In the genomic region with DNA sequence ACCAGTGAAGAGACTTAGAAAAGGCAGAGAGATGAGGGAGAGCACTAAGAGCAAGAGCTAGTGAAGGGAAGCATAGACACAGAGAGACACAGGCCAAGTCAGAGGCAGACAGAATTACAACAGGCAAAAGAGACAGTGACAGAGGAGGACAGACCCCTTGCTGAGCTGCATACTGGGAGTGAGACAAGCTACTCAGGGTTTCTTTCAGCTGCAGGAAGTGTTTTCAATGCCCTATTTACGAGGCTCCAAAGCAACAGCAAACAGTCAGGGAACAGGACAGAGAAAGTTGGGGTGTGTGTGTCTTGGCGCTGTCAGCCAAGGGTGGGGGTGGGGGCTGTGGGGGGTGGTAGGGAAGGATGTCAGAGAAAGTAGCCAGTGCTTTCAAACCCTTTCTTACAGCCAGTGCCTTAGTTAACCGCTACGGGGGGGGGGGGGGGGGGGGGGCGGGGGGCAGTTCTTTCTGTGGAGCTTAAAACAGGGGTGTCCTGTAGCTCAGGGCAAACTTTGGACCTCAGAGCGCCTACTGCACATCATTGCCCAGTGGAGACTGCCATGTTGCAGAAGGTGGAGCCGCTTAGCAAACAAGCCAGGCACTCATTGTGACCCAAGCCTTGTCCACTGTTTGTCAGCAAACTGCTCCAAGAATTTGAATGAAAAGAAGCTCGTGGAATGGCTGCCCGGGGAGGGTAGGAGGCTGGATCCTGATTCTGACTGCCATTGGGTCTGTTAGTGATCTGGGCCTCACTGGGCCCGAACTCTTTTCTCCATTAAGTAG, we compare ENCODE assay signal across 8 mouse cellular contexts. TPM values are rescaled to one million over a fixed set of nuclear protein-coding genes. Genes with fewer than 3 reads are reported as not detected.
A peak's percentile ranks its signal among the peaks of the same experiment; 100 is the strongest.
DNase-seq lines count a peak whose midpoint lies in the region; ATAC-seq and TF ChIP-seq lines count a peak whose summit lies in the region.

A gene (minus strand): TSS at position 107 of the 775 bp plus-strand sequence.

- no peak for TF ChIP-seq POLR2A in lung, adult 2 months (IDR thresholded peaks at IDR 0.05; ENCODE audit: borderline replicate concordance, extremely low read depth, low read depth, low read length)

- TF ChIP-seq CTCF in forebrain, postnatal 0 days (IDR thresholded peaks at IDR 0.05; ENCODE audit: low read depth), result no peak
- no peak for TF ChIP-seq CTCF in intestine, postnatal 0 days (IDR thresholded peaks at IDR 0.05; ENCODE audit: low read depth)
- no peak for TF ChIP-seq CTCF in midbrain, postnatal 0 days (IDR thresholded peaks at IDR 0.05)
- TF ChIP-seq CTCF in lung, adult 2 months (IDR thresholded peaks at IDR 0.05; ENCODE audit: insufficient read depth, low read length), result no peak

- no peak within 1 kb of the TSS for H3K9ac ChIP-seq in ES-E14 (ENCODE audit: insufficient read depth, low read depth, low read length, poor library complexity, severe bottlenecking)
- no peak within 1 kb of the TSS for H3K9ac ChIP-seq in forebrain, postnatal 0 days
- H3K9ac ChIP-seq in intestine, postnatal 0 days (ENCODE audit: low read depth, low read length), result no peak within 1 kb of the TSS
- no peak within 1 kb of the TSS; the same call in 1 of the 2 replicates for H3K9ac ChIP-seq in midbrain, postnatal 0 days (replicated peaks; ENCODE audit: low read length, poor library complexity, severe bottlenecking)

- no peaks in the 10 kb centered on the region for H3K9me3 ChIP-seq in ES-E14 (ENCODE audit: control insufficient read depth, insufficient read depth, low read depth, low read length)
- H3K9me3 ChIP-seq in forebrain, postnatal 0 days (ENCODE audit: low read length), result no peaks in the 10 kb centered on the region
- H3K9me3 ChIP-seq in intestine, postnatal 0 days (ENCODE audit: control insufficient read depth), result no peaks in the 10 kb centered on the region
- H3K9me3 ChIP-seq in midbrain, postnatal 0 days (ENCODE audit: low read length), result no peaks in the 10 kb centered on the region

- H3K27me3 ChIP-seq in forebrain, postnatal 0 days (ENCODE audit: insufficient read depth, low read length), result no peaks in the 10 kb centered on the region
- H3K27me3 ChIP-seq in intestine, postnatal 0 days (replicated peaks; ENCODE audit: control insufficient read depth, insufficient read depth, low read length), result no peaks in the 10 kb centered on the region
- H3K27me3 ChIP-seq in midbrain, postnatal 0 days (ENCODE audit: insufficient read depth, low read length), result 0 out of 2 replicates have a peak, but pooled peaks cover 5% of the 10 kb centered on the region

- H3K4me3 ChIP-seq in ES-E14 (ENCODE audit: insufficient read depth in 1 of 2, low read depth in 1 of 2, low read length in 2 of 2, poor library complexity in 1 of 2, severe bottlenecking in 1 of 2), result no peak within 1 kb of the TSS; a peak in 1 of 4 replicates
- no peak within 1 kb of the TSS for H3K4me3 ChIP-seq in forebrain, postnatal 0 days (ENCODE audit: low read depth, low read length)
- 0 out of 2 replicates have a peak within 1 kb of the TSS, but pooled peaks have one; percentile 7 for H3K4me3 ChIP-seq in intestine, postnatal 0 days (ENCODE audit: low read depth, low read length)
- peak within 1 kb of the TSS; percentile 10 for H3K4me3 ChIP-seq in midbrain, postnatal 0 days (ENCODE audit: low read depth, low read length)
- H3K4me3 ChIP-seq in lung, adult 2 months (replicated peaks; ENCODE audit: extremely low read depth, low read depth, low read length), result no peak within 1 kb of the TSS

- ATAC-seq in forebrain, postnatal 0 days, result peak; percentile 79
- ATAC-seq in intestine, postnatal 0 days, result no peak
- ATAC-seq in midbrain, postnatal 0 days (ENCODE audit: low FRiP score), result peak; percentile 82

- no peaks in the 10 kb centered on the region for H3K36me3 ChIP-seq in ES-E14 (ENCODE audit: control insufficient read depth, insufficient read depth, low read length, poor library complexity, severe bottlenecking)
- H3K36me3 ChIP-seq in forebrain, postnatal 0 days (ENCODE audit: insufficient read depth), result no peaks in the 10 kb centered on the region; the same call in 1 of the 2 replicates
- H3K36me3 ChIP-seq in intestine, postnatal 0 days (ENCODE audit: control insufficient read depth, insufficient read depth), result no peaks in the 10 kb centered on the region
- peaks cover 23% of the 10 kb centered on the region; the same call in 1 of the 2 replicates for H3K36me3 ChIP-seq in midbrain, postnatal 0 days (ENCODE audit: insufficient read depth, low read length)

- peak within 1 kb of the TSS; percentile 19; the same call in 1 of the 2 replicates for H3K4me2 ChIP-seq in forebrain, postnatal 0 days (ENCODE audit: low read depth)
- H3K4me2 ChIP-seq in intestine, postnatal 0 days (replicated peaks; ENCODE audit: low read depth), result peak within 1 kb of the TSS; percentile 56
- peak within 1 kb of the TSS; percentile 35 for H3K4me2 ChIP-seq in midbrain, postnatal 0 days (ENCODE audit: low read depth, low read length, poor library complexity, severe bottlenecking)

- no peak within 1 kb of the TSS for H3K27ac ChIP-seq in ES-E14 (ENCODE audit: insufficient read depth, low read depth, low read length, poor library complexity, severe bottlenecking)
- H3K27ac ChIP-seq in forebrain, postnatal 0 days (ENCODE audit: low read depth, low read length), result peak within 1 kb of the TSS; percentile 50
- H3K27ac ChIP-seq in intestine, postnatal 0 days (ENCODE audit: low read depth, low read length), result no peak within 1 kb of the TSS
- H3K27ac ChIP-seq in midbrain, postnatal 0 days (ENCODE audit: low read depth, low read length), result peak within 1 kb of the TSS; percentile 72

- no peak for DNase-seq in frontal cortex, adult 2 months (ENCODE audit: extremely low spot score in 1 of 2, low spot score in 1 of 2)
- DNase-seq in frontal cortex, postnatal 25 days (ENCODE audit: low spot score in 2 of 2), result no peak
- DNase-seq in ES-E14 (ENCODE audit: low read depth, low spot score), result peak; percentile 50
- no peak for DNase-seq in forebrain, postnatal 0 days
- DNase-seq in midbrain, postnatal 0 days (ENCODE audit: low spot score), result peak; percentile 81
- no peak for DNase-seq in spleen, adult 18-20 months
- DNase-seq in lung, adult 2 months, result no peak

- H3K4me1 ChIP-seq in ES-E14 (ENCODE audit: control insufficient read depth in 2 of 2, insufficient read depth in 2 of 2, low read length in 2 of 2, poor library complexity in 1 of 2), result peaks cover 0 to 10% of the 10 kb centered on the region in 2 experiments; a peak in 2 of 4 replicates
- H3K4me1 ChIP-seq in forebrain, postnatal 0 days (ENCODE audit: insufficient read depth), result no peaks in the 10 kb centered on the region
- H3K4me1 ChIP-seq in intestine, postnatal 0 days (replicated peaks; ENCODE audit: control insufficient read depth, insufficient read depth, low read length), result no peaks in the 10 kb centered on the region; the same call in 1 of the 2 replicates
- no peaks in the 10 kb centered on the region for H3K4me1 ChIP-seq in midbrain, postnatal 0 days (ENCODE audit: insufficient read depth, low read length)
- H3K4me1 ChIP-seq in lung, adult 2 months (ENCODE audit: control insufficient read depth, insufficient read depth, low read length), result peaks cover 4% of the 10 kb centered on the region; the same call in 1 of the 2 replicates

- in situ Hi-C loops in ES-E14 (cut with MboI; ENCODE audit: low sequenced_read_pairs in 2 of 2, unreplicated experiment in 2 of 2), result no loop called here

- 21% methylated on average over 8 of the region's 10 CpGs for WGBS in forebrain, postnatal 0 days
- WGBS in intestine, postnatal 0 days, result 45% methylated on average over 7 of the region's 10 CpGs
- WGBS in midbrain, postnatal 0 days, result 17% methylated on average over 9 of the region's 10 CpGs
- WGBS in lung, adult 2 months, result 46% methylated on average over 7 of the region's 10 CpGs

TF ChIP-seq in ES-E14, 5 proteins besides CTCF, POLR2A, EP300 and RAD21:
- no peak for TF ChIP-seq HCFC1 (IDR thresholded peaks at IDR 0.05; ENCODE audit: borderline replicate concordance, insufficient read depth, low read length)
- TF ChIP-seq ZNF384 (IDR thresholded peaks at IDR 0.05; ENCODE audit: low read depth, low read length), result no peak; the same call in 1 of the 2 replicates
- no peak for TF ChIP-seq CHD2 (IDR thresholded peaks at IDR 0.05; ENCODE audit: low read depth, low read length)
- TF ChIP-seq MAFK (IDR thresholded peaks at IDR 0.05; ENCODE audit: insufficient read depth, low read depth, low read length), result no peak
- TF ChIP-seq ZC3H11A (IDR thresholded peaks at IDR 0.05; ENCODE audit: borderline replicate concordance, low read depth, low read length), result no peak
TF ChIP-seq in ES-E14: peak in this region for 0.

RNA-seq across cellular contexts. Expression of the gene that starts here (rescaled TPM):
- 19.8 and 25.9 TPM in 2 replicates for polyA plus RNA-seq in frontal cortex, adult 2 months (2012; rRNA removed)
- total RNA-seq in ES-E14 (2012; rRNA removed), result 0.42 and 1.0 TPM in 2 replicates
- 9.6 and 10.0 TPM in 2 replicates for total RNA-seq in forebrain, postnatal 0 days (2014; rRNA removed)
- polyA plus RNA-seq in forebrain, postnatal 0 days (2015; fragmentation: Nextera tagmentation; extraction: Ambion mirVana), result 7.9 and 12.7 TPM in 2 replicates
- 0.12 and 0.17 TPM in 2 replicates for polyA plus RNA-seq in intestine, postnatal 0 days (2015; fragmentation: Nextera tagmentation; extraction: Ambion mirVana)
- total RNA-seq in midbrain, postnatal 0 days (2014; rRNA removed), result 15.1 and 29.7 TPM in 2 replicates
- polyA plus RNA-seq in midbrain, postnatal 0 days (2015; fragmentation: Nextera tagmentation; extraction: Ambion mirVana), result 21.9 and 25.4 TPM in 2 replicates
- polyA plus RNA-seq in lung, adult 2 months (2012; rRNA removed), result 3.1 and 4.0 TPM in 2 replicates

Comparison
In these comparisons a context has a peak if more than half of its experiments do, and no peak if none do; other contexts are left out.
1. DNase-seq: peak in ES-E14 (single experiment) and midbrain, postnatal 0 days (single experiment); none in frontal cortex, adult 2 months (0 of 2), frontal cortex, postnatal 25 days (0 of 2), forebrain, postnatal 0 days (single experiment), spleen, adult 18-20 months (0 of 2) and lung, adult 2 months (single experiment).
2. H3K27ac ChIP-seq: peak in forebrain, postnatal 0 days (single experiment) and midbrain, postnatal 0 days (single experiment); none in ES-E14 (single experiment) and intestine, postnatal 0 days (single experiment).
3. H3K4me3 ChIP-seq: peak in intestine, postnatal 0 days (single experiment) and midbrain, postnatal 0 days (single experiment); none in ES-E14 (0 of 2), forebrain, postnatal 0 days (single experiment) and lung, adult 2 months (single experiment).
4. Peak in every context shown above with its lines, with median percentiles within 50 percentile points of each other: H3K4me2 ChIP-seq.